Mouse (Mus musculus): ENCODE data around the gene Lrrc57. TPM values are rescaled to one million over a fixed set of nuclear protein-coding genes. Genes with fewer than 3 reads are reported as not detected.

Gene Lrrc57
- total and polyA plus RNA-seq, 2 experiments: 6.3 to 8.7 TPM

GRCm38 (mm10) chr2:120556868-120557267 lies 52.5 kb downstream of the Lrrc57 start:
- 17% methylated on average over 3 of the region's 3 CpGs for WGBS
- Histone ChIP-seq H3K9ac (ENCODE audit: low read depth, low read length) (no peak overlapping the region), H3K27me3 (ENCODE audit: control insufficient read depth, insufficient read depth, low read length) (no peaks in the 10 kb centered on the region), H3K36me3 (ENCODE audit: control insufficient read depth, insufficient read depth, low read length) (peaks cover 24% of the 10 kb centered on the region), H3K79me2 (ENCODE audit: control insufficient read depth, insufficient read depth, low read length) (peaks cover 25% of the 10 kb centered on the region), H3K27ac (replicated peaks; ENCODE audit: insufficient read depth, low read depth, low read length) (peak overlapping the region; percentile 15), H3K4me1 (ENCODE audit: control insufficient read depth, insufficient read depth, low read length) (peaks cover 12% of the 10 kb centered on the region), H3K4me3 (ENCODE audit: insufficient read depth, low read depth, low read length) (no peak overlapping the region)
- DNase-seq (ENCODE audit: extremely low read depth, low read depth, low spot score): peak; percentile 83
- TF ChIP-seq POLR2A (IDR thresholded peaks at IDR 0.05; ENCODE audit: extremely low read depth, insufficient read depth, low read length) (no peak), CTCF (IDR thresholded peaks at IDR 0.05; ENCODE audit: low read depth, low read length) (no peak)

Other genes starting within 250 kb of the Lrrc57 start
- gene Ganc, start 205.6 kb downstream of the Lrrc57 start, total RNA-seq (2014; rRNA removed): 20.0 and 26.5 TPM in 2 replicates
- 10.7 and 13.9 TPM in 2 replicates for gene Ganc, start 205.6 kb downstream of the Lrrc57 start, polyA plus RNA-seq (2012; rRNA removed)
- gene Tmem87a, start 205.4 kb downstream of the Lrrc57 start, total RNA-seq (2014; rRNA removed): 14.0 and 15.7 TPM in 2 replicates
- gene Tmem87a, start 205.4 kb downstream of the Lrrc57 start, polyA plus RNA-seq (2012; rRNA removed): 2.1 and 4.3 TPM in 2 replicates
- 2.2 and 2.5 TPM in 2 replicates for gene Capn3, start 153.5 kb downstream of the Lrrc57 start, total RNA-seq (2014; rRNA removed)
- 0.87 and 1.0 TPM in 2 replicates for gene Capn3, start 153.5 kb downstream of the Lrrc57 start, polyA plus RNA-seq (2012; rRNA removed)
- 34.6 and 35.6 TPM in 2 replicates for gene Zfp106, start 45.7 kb downstream of the Lrrc57 start, total RNA-seq (2014; rRNA removed)
- 29.6 and 30.1 TPM in 2 replicates for gene Zfp106, start 45.7 kb downstream of the Lrrc57 start, polyA plus RNA-seq (2012; rRNA removed)
- gene Snap23, start 41.8 kb downstream of the Lrrc57 start, total RNA-seq (2014; rRNA removed): 26.2 and 31.3 TPM in 2 replicates
- gene Snap23, start 41.8 kb downstream of the Lrrc57 start, polyA plus RNA-seq (2012; rRNA removed): 5.1 and 5.3 TPM in 2 replicates
- gene Haus2, start 137 bp downstream of the Lrrc57 start, total RNA-seq (2014; rRNA removed): 8.2 and 8.7 TPM in 2 replicates
- gene Haus2, start 137 bp downstream of the Lrrc57 start, polyA plus RNA-seq (2012; rRNA removed): 1.8 and 2.2 TPM in 2 replicates
- gene Stard9, start 19.6 kb upstream of the Lrrc57 start, total RNA-seq (2014; rRNA removed): 3.3 and 4.4 TPM in 2 replicates
- gene Stard9, start 19.6 kb upstream of the Lrrc57 start, polyA plus RNA-seq (2012; rRNA removed): 0.78 and 1.4 TPM in 2 replicates
- 3.4 and 3.7 TPM in 2 replicates for gene Cdan1, start 240.6 kb upstream of the Lrrc57 start, total RNA-seq (2014; rRNA removed)
- 7.7 and 8.6 TPM in 2 replicates for gene Cdan1, start 240.6 kb upstream of the Lrrc57 start, polyA plus RNA-seq (2012; rRNA removed)
- 3.0 TPM in 2 replicates for gene Ttbk2, start 241.1 kb upstream of the Lrrc57 start, total RNA-seq (2014; rRNA removed)
- 0.61 TPM in 2 replicates for gene Ttbk2, start 241.1 kb upstream of the Lrrc57 start, polyA plus RNA-seq (2012; rRNA removed)